Mouse (Mus musculus) T-helper 2 cell (primary cell): ENCODE data around the gene 6330403K07Rik.

Source experiments
- in situ Hi-C: fragments of 300-600 bp; cut with MboI, MseI; formaldehyde crosslinking; loops from one replicate; pipeline ENCODE4 v1.15.1; 2025; ENCODE audit warnings: high pct_unique_total_duplicates

Gene 6330403K07Rik

GRCm38 (mm10) chr11:71001167-71001566, 32.1 kb downstream of the 6330403K07Rik start:
- in situ Hi-C loops = loop anchor here (25.0 kb wide), 2 partner anchors 1211 to 1436 kb away; partner anchors contain the start of genes 4933427D14Rik, Ggt6, Gm43951 and Med31

DNA sequence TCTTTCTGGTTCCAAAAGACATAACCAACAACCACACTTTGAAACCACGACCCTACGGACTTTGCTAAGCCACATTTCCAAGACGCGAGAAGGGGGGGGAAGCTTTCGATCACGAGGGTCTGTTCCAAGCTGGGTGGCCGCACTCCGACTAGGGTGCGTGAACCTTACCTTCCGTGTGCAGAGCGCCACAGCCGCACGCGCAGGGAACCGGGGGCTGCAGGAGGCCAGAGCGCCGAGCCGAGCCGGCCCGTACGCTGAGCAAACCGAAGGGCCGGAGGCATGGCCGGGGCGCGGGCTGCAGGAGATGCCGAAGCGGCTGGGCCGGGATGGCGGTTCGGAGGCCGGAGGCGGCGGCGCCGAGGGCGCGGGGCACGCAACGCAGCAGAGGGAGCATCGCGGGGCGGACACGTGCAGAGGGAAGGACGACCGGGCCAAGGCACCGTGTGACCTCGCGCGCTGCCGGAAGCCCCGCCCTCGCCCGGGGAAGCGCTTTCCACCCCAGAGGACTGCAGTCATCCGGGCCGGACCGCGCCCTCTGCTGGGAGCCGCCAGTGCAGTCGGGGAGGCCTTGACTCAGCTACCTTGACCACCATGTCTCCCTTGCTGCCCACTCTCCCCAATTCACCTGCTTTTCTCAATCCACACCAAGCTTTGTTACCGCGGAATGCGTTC, 50.6 kb downstream of the 6330403K07Rik start, which contains the start of gene C1qbp:
TSS of gene C1qbp (minus strand) at position 470 of the 672 bp plus-strand sequence.
- in situ Hi-C loops = no loop called here

DNA sequence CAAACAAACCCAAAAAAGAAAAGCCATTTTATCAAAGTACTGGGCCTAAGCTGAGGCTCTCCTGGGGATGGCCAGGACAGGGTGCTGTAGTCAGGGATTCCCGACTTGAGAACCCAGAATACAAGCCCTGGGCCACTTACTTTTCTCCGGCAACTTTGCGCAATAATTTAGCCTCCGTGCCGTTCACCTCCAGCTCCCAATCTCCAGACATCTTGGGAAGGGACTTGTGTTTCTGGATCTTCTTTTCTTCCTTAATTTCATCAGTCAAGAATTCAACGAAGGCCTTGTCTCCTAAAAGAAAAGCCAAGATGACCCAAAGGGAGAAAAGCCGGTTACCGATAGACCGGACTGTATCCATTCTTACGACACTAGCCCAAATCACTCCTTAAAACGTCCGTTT, 51.3 kb downstream of the 6330403K07Rik start:
- in situ Hi-C loops = no loop called here
